Mouse (Mus musculus) left cerebral cortex, adult 2 months (tissue): ENCODE measurements around the gene Atoh1. TPM values are rescaled to one million over a fixed set of nuclear protein-coding genes. Genes with fewer than 3 reads are reported as not detected.

Experiments used
- DNase-seq, 2 experiments: peaks; one replicate each; pipeline ENCODE4 v3.0.0; 2021 to 2022; ENCODE audit warnings: low spot score in 2 of 2, mixed read lengths in 1 of 2; ENCODE audit errors: extremely low spot score in 1 of 2
- H3K27ac ChIP-seq: fragments of 200-600 bp; 2 replicates; pipeline ENCODE4 v1.8.1; 2022
- H3K4me3 ChIP-seq: fragments of 200-600 bp; 2 replicates; pipeline ENCODE4 v1.8.1; 2022
- CTCF ChIP-seq: fragments of 200-600 bp; IDR thresholded peaks from 2 replicates; pipeline ENCODE4 v1.8.1; 2022; ENCODE audit warnings: antibody characterized with exemption, mild to moderate bottlenecking, moderate library complexity
- intact Hi-C: fragments of 180-260 bp; cut with DNase I; formaldehyde crosslinking; loops from one replicate; pipeline ENCODE4 v1.15.1; 2025
- long read RNA-seq, 2 experiments: library from polyadenylated mRNA; stranded (forward); transcript quantifications; one replicate each; pipeline ENCODE4 v2.0.0; 2021; ENCODE audit warnings: borderline mapping rate in 2 of 2
- total RNA-seq, 2 experiments: library from RNA; stranded (reverse); gene quantifications; 2 replicates each; pipeline ENCODE4 v1.2.3; 2021

Atoh1 gene
- not detected for total RNA-seq
- long read RNA-seq, experiment 1 = 0 reads
- long read RNA-seq, experiment 2 = 0 reads

DNA sequence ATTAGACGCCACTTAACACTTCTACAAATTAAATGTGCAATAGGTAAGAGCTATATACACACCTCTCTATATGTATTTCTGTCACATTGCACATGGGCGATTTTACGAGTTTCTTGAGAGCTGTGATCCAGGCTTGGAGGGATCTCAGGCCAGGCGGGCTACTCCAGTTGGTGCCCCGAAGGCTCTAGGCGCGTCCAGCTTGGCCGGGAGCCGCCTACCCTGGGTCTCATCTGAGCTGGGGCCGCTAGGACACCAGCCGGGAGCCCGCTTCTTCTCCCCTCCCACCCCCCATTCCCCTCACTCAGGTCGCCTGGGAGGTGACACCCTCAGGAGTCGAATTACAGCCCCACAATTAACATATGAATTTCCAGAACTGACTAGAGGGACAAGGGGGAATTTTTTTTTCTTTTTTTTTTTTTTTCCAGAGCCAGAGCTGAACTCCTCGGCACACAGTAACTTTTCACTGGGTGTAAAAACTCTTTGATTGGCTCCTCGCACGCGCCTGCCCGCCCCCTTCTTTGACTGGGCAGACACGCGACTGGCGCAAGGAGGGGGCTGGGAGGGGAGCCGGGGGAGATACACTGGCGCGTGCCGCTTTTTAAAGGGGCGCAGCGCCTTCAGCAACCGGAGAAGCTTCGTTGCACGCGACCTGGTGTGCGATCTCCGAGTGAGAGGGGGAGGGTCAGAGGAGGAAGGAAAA lies at the start of gene Atoh1:
Atoh1 (plus strand) TSS at position 627 of the 700 bp plus-strand sequence.
- no peak for DNase-seq
- Histone ChIP-seq H3K27ac (no peak within 1 kb of the TSS), H3K4me3 (peak within 1 kb of the TSS; percentile 17; the same call in 1 of the 2 replicates)
- intact Hi-C loops = no loop called here
- TF ChIP-seq CTCF = no peak

DNA sequence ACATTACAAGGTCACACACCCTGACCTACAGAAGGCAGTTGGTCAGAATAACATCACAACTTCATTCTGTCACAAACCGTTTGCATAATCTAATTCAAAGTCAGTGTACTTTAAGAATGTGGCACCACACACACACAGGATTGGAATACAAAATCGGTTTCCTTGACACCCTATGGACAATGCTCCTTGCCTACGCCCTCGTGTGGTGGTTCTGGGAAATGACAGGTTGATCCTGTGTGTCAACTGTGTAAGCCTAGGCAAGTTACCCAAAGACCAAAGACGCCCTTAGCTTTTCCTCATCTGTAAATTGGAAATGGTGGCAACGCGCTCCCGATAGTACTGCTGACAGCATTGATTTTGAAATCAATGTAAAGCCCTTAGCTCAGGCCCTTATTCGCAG lies 45.0 kb upstream of the Atoh1 start:
- intact Hi-C loops = loop anchor here (2.0 to 10.0 kb wide), 2 partner anchors 313 to 391 kb away; no protein-coding TSS in a partner anchor
- peak; percentile 66 for TF ChIP-seq CTCF
- peak; percentile 31 to 46 for DNase-seq
- Histone ChIP-seq H3K27ac (no peak overlapping the region), H3K4me3 (no peak overlapping the region)

DNA sequence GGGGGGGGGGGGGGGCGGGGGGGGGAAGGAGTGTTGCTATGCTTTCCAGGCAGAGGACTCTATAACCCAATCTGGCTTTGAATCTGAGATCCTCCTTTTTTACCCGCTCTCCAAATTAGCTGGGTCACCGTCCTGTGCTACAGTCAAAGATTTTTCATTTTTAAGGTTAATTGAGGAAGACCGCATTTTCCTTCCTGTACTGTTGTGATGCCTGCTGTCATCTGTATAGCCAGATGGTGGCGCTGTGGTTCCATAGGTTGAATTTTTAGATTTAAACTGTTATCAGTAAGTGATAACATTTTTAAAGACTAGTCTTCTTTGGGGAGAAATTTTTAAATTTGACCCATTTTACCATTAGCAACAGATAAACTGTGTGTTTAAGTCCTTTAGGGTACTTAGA lies 44.0 kb upstream of the Atoh1 start:
- Histone ChIP-seq H3K4me3 (no peak overlapping the region), H3K27ac (no peak overlapping the region)
- peak; percentile 86 for TF ChIP-seq CTCF
- DNase-seq = peak; percentile 24 to 42
- intact Hi-C loops = loop anchor here (2.0 to 10.0 kb wide), 2 partner anchors 312 to 390 kb away; no protein-coding TSS in a partner anchor

DNA sequence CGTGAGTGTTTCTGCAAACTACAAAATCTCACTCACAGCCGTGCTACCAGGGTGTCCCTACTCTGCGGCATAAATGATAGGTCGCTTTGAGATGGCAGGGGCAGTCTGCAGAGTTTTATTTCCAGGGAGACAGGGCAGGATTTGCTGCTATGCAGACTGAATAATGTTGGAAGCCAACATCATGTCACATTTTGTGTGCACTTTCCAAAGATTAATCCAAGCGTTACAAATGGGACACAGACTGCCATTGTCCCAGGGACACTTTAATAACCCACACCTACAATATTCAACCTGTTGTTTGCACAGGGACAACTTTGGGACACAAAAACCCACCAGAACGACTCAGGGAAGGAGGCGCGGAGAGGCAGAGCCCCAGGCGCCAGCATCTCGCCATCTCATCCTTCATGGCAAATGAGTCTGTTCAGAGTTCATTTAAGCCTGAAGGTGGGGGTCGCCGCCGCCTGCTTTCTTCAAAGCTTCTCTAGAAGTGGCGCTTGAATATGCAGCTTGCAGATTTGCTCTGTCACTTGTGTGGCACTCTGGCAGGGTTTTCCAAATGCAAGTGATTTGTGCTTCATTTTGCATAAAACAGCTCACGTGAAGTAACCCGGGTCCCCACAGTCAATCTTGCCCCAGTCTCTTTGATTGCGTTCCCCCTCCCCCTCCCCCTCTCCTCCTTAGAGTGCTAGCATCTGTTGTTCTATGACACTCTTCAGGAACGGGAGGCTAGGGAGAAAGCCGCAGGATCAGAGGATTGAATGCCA lies 40.6 kb upstream of the Atoh1 start:
- TF ChIP-seq CTCF = no peak
- no peak for DNase-seq
- H3K4me3 ChIP-seq = no peak overlapping the region
- H3K27ac ChIP-seq = no peak overlapping the region
- intact Hi-C loops = loop anchor here (10.0 kb wide), 1 partner anchor 386 kb away; no protein-coding TSS in a partner anchor

DNA sequence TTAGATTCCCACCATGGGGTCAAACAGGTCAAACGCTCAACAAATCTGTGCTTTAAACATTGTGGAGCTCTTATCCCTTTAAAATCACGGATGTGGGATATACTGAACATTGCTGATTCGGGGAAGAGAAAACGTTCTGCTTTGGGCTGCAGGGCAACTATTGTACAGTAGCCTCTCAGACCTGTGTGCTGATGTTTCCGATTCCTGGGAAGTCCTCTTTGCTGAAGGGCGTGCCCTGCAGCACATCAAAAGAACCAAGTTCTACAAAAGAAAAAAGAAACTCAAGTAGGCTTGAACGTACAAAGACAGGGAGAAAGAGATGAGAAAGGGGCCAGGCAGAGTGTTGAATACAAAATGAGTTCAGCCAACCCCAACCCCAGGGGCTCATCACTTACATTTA lies 34.2 kb upstream of the Atoh1 start:
- intact Hi-C loops = no loop called here
- Histone ChIP-seq H3K4me3 (no peak overlapping the region), H3K27ac (no peak overlapping the region)
- no peak for DNase-seq
- no peak for TF ChIP-seq CTCF

DNA sequence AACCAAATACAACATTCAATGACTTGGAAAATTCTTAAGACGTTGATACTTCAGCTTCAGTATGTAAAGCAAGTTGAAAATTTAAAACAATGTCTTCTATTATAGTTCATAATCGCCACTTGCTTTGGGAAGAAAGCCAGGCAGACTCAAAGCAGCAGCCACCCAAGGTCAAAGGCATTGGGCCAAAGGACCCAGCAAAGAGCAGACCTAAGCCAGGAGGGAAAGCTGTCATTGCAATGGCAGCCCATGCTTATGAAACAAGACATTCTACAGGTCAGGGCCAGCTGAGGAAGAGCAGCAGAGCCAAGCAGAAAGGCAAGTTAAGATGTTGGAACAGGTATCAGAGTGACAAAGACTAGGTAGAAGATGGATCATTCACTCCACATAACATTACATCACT lies 25.3 kb upstream of the Atoh1 start:
- no peak for DNase-seq
- no peak overlapping the region for H3K4me3 ChIP-seq
- no peak for TF ChIP-seq CTCF
- H3K27ac ChIP-seq = no peak overlapping the region
- intact Hi-C loops = no loop called here

DNA sequence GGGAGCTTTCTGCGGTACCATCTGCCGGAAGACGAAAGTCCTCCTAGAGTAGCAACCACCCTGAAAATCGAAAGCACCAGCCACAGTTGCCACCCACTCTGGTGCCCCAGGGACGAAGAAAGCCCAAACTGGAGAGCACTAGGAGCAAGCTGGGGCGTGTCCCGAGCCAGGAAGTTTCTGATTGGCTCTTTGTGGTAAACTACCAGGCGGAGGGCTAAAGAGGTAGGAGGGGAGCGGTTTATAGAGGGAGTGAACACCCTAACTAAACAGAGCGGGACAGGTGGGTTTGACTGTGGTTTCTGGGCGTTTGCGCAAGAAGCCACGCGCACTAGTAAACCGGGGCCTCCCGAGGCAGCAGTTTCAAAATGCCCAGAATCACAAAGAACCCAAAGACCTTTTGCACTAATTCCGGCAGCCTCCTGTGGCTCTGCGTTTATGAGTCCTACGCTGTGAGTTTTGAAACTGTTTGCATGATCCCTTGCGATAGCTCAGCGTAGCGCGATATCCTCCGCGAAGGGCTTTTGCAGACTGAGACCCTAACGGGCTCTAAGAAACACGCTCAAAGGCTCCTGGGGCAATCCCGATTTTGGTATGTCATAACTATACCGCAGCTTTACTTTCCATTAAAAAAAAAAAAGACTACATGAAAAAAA lies 1.0 kb upstream of the Atoh1 start:
- H3K27ac ChIP-seq = no peak overlapping the region
- DNase-seq = no peak
- TF ChIP-seq CTCF = no peak
- H3K4me3 ChIP-seq = peak overlapping the region; percentile 17; the same call in 1 of the 2 replicates
- intact Hi-C loops = no loop called here

DNA sequence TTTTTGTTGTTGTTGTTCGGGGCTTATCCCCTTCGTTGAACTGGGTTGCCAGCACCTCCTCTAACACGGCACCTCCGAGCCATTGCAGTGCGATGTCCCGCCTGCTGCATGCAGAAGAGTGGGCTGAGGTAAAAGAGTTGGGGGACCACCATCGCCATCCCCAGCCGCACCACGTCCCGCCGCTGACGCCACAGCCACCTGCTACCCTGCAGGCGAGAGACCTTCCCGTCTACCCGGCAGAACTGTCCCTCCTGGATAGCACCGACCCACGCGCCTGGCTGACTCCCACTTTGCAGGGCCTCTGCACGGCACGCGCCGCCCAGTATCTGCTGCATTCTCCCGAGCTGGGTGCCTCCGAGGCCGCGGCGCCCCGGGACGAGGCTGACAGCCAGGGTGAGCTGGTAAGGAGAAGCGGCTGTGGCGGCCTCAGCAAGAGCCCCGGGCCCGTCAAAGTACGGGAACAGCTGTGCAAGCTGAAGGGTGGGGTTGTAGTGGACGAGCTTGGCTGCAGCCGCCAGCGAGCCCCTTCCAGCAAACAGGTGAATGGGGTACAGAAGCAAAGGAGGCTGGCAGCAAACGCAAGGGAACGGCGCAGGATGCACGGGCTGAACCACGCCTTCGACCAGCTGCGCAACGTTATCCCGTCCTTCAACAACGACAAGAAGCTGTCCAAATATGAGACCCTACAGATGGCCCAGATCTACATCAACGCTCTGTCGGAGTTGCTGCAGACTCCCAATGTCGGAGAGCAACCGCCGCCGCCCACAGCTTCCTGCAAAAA lies 496 bp downstream of the Atoh1 start:
- H3K4me3 ChIP-seq = peak overlapping the region; percentile 11; the same call in 1 of the 2 replicates
- H3K27ac ChIP-seq = no peak overlapping the region
- TF ChIP-seq CTCF = no peak
- intact Hi-C loops = no loop called here
- peak in 1 of 2 experiments; percentile 12 for DNase-seq

DNA sequence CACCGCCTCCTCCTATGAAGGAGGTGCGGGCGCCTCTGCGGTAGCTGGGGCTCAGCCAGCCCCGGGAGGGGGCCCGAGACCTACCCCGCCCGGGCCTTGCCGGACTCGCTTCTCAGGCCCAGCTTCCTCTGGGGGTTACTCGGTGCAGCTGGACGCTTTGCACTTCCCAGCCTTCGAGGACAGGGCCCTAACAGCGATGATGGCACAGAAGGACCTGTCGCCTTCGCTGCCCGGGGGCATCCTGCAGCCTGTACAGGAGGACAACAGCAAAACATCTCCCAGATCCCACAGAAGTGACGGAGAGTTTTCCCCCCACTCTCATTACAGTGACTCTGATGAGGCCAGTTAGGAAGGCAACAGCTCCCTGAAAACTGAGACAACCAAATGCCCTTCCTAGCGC lies 1.1 kb downstream of the Atoh1 start:
- no peak overlapping the region for H3K27ac ChIP-seq
- intact Hi-C loops = no loop called here
- no peak for DNase-seq
- no peak for TF ChIP-seq CTCF
- no peak overlapping the region for H3K4me3 ChIP-seq

DNA sequence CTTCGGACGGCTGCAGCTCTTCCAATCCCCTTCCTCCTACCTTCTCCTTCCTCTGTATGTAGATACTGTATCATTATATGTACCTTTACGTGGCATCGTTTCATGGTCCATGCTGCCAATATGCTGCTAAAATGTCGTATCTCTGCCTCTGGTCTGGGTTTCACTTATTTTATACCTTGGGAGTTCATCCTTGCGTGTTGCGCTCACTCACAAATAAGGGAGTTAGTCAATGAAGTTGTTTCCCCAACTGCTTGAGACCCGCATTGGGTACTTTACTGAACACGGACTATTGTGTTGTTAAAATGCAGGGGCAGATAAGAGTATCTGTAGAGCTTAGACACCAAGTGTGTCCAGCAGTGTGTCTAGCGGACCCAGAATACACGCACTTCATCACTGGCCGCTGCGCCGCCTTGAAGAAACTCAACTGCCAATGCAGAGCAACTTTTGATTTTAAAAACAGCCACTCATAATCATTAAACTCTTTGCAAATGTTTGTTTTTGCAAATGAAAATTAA lies 1.6 kb downstream of the Atoh1 start:
- no peak for TF ChIP-seq CTCF
- no peak overlapping the region for H3K4me3 ChIP-seq
- DNase-seq = no peak

DNA sequence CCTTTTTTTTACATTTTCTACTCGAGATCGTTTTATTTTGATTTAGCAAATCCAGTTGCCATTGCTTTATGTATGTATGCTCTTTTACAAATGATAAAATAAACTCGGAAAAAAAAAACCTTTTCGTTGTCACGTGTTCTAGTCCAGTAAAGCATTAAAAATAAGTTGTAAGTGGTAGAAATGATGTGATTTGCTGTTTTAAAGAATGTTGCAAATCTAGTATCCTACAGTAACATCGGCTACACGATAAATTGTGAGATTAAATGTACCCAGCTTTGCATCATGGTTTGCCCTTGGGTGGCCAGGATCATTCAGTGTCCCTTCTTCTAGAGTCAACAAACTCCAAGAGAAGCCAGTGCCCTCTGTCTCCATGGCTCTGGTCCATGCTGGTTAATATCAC lies 2.2 kb downstream of the Atoh1 start:
- TF ChIP-seq CTCF = no peak
- Histone ChIP-seq H3K4me3 (no peak overlapping the region), H3K27ac (no peak overlapping the region)
- DNase-seq = no peak
- intact Hi-C loops = no loop called here

More for the DNA sequence above, 1.6 kb downstream of the Atoh1 start:
- intact Hi-C loops = no loop called here
- H3K27ac ChIP-seq = no peak overlapping the region
